Mouse (Mus musculus): Measurements from ENCODE around the gene Tmem156. TPM values are rescaled to one million over a fixed set of nuclear protein-coding genes. Genes with fewer than 3 reads are reported as not detected.
A peak's percentile ranks its signal among the peaks of the same experiment; 100 is the strongest.

The Tmem156 gene
- polyA plus RNA-seq, 1 experiment from 2014 or later = not detected

- ATAC-seq (ENCODE audit: low FRiP score) (peak; percentile 14; the same call in 1 of the 2 replicates), DNase-seq (ENCODE audit: low spot score) (no peak)
- Histone ChIP-seq H3K27me3 (ENCODE audit: control insufficient read depth, insufficient read depth, low read length) (no peaks in the 10 kb centered on the region), H3K4me2 (replicated peaks) (no peak overlapping the region), H3K4me3 (replicated peaks; ENCODE audit: low read length) (no peak overlapping the region), H3K36me3 (replicated peaks; ENCODE audit: control insufficient read depth, insufficient read depth) (no peaks in the 10 kb centered on the region), H3K9me3 (ENCODE audit: control insufficient read depth, low read length) (no peaks in the 10 kb centered on the region), H3K4me1 (replicated peaks; ENCODE audit: control insufficient read depth, insufficient read depth, low read length) (0 out of 2 replicates have a peak, but pooled peaks cover 5% of the 10 kb centered on the region), H3K9ac (no peak overlapping the region), H3K27ac (peak overlapping the region; percentile 49; the same call in 1 of the 2 replicates)
- 63% methylated on average over 11 of the region's 11 CpGs for WGBS
Measured at GRCm38 (mm10) chr5:65069872-65070271, 22.1 kb downstream of the Tmem156 start.

DNA sequence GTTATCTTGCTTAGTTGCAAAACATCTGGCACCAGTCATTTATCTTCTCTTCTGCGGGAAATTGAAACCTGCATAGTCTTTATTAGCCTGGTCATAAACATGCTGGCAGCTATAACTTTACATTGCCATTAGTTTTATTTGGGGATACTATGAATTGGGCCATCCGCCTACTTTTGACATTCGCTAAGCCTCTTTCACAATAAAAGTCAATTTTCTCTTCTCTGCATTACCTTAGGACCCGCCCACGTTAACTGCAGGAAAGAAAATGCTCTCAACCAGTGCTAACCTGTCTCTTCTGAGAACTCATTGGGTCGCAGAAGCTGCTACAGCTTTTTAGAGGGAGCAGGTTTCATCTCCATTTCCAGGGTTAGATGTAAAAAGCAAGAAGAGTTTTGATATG, 23.8 kb downstream of the Tmem156 start:
- 88% methylated on average over 6 of the region's 6 CpGs for WGBS
- no peak for ATAC-seq (ENCODE audit: low FRiP score)

DNA sequence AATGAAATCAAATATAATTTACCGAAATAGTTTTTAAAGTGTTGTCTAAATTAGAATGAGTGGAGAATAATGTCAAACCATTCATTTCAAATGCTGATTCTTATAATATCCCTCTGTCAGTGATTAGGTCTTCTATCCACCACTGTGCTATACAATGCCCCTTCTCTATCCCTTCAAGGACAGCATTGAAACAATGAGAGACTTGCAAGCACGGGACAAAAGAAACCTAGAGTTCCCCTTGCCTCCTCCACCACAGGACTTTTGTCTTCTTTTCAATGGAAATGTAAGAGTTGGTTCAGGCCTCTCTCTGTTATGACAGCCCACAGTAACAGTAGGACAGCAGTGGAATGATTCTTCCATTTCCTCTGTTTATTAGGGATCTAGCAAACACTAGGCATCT, 28.7 kb downstream of the Tmem156 start:
- H3K27me3 ChIP-seq (ENCODE audit: control insufficient read depth, insufficient read depth, low read length) = no peaks in the 10 kb centered on the region
- no peaks in the 10 kb centered on the region for H3K4me1 ChIP-seq (replicated peaks; ENCODE audit: control insufficient read depth, insufficient read depth, low read length)
- no peak overlapping the region for H3K4me3 ChIP-seq (replicated peaks; ENCODE audit: low read length)
- no peaks in the 10 kb centered on the region for H3K9me3 ChIP-seq (ENCODE audit: control insufficient read depth, low read length)
- H3K9ac ChIP-seq = no peak overlapping the region
- 62% methylated on average over 2 of the region's 2 CpGs for WGBS
- DNase-seq (ENCODE audit: low spot score) = no peak
- H3K36me3 ChIP-seq (replicated peaks; ENCODE audit: control insufficient read depth, insufficient read depth) = no peaks in the 10 kb centered on the region
- no peak overlapping the region for H3K4me2 ChIP-seq (replicated peaks)
- H3K27ac ChIP-seq = no peak overlapping the region
- ATAC-seq (ENCODE audit: low FRiP score) = no peak

More for the DNA sequence above, 23.8 kb downstream of the Tmem156 start:
- Histone ChIP-seq H3K4me2 (replicated peaks) (no peak overlapping the region), H3K9me3 (ENCODE audit: control insufficient read depth, low read length) (no peaks in the 10 kb centered on the region), H3K9ac (no peak overlapping the region), H3K27me3 (ENCODE audit: control insufficient read depth, insufficient read depth, low read length) (no peaks in the 10 kb centered on the region), H3K27ac (no peak overlapping the region), H3K36me3 (replicated peaks; ENCODE audit: control insufficient read depth, insufficient read depth) (no peaks in the 10 kb centered on the region), H3K4me3 (replicated peaks; ENCODE audit: low read length) (no peak overlapping the region), H3K4me1 (replicated peaks; ENCODE audit: control insufficient read depth, insufficient read depth, low read length) (0 out of 2 replicates have a peak, but pooled peaks cover 5% of the 10 kb centered on the region)
- no peak for DNase-seq (ENCODE audit: low spot score)

DNA sequence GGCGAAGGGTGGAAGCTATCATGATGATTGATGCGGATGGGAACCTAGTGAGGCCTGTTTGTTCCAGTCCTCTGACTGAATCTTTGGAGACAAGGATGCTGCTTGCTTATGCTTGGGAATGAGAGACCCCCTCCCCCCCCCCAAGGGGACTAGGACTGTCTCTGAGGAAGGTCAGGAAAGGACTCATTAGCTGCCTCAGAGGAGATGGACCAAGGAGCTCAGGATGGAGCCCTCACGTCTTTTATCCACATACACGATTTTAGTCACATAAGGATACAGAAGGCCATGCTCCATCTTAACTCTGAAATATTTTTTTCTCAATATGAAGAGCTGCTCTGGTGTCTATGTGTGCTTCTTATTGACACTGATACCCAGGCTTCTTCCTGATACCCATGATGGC, 29.7 kb downstream of the Tmem156 start:
- Histone ChIP-seq H3K4me3 (replicated peaks; ENCODE audit: low read length) (no peak overlapping the region), H3K4me1 (replicated peaks; ENCODE audit: control insufficient read depth, insufficient read depth, low read length) (no peaks in the 10 kb centered on the region), H3K27ac (no peak overlapping the region), H3K36me3 (replicated peaks; ENCODE audit: control insufficient read depth, insufficient read depth) (no peaks in the 10 kb centered on the region), H3K9me3 (ENCODE audit: control insufficient read depth, low read length) (no peaks in the 10 kb centered on the region), H3K4me2 (replicated peaks) (no peak overlapping the region), H3K27me3 (ENCODE audit: control insufficient read depth, insufficient read depth, low read length) (no peaks in the 10 kb centered on the region), H3K9ac (no peak overlapping the region)
- DNase-seq (ENCODE audit: low spot score) = no peak
- WGBS = 94% methylated on average over 4 of the region's 4 CpGs
- no peak for ATAC-seq (ENCODE audit: low FRiP score)

DNA sequence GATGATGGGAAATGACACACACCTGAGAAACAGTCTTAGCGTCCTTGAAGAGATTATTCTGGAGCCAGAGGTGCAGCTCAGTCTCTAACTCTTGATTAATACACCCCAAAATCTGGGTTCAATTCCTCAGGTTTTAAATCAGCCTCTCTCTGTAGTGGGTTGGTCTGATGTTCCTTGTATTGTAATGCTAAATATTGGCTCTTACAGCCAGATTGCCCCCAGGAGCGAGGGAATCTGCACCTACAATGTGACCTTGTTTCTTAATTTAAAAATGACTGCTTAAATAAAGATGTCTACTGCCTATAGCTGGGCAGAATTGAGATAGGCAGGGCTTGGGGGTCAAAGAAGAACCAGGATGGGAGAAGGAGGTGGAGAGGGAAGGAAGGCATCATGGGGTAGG, 32.1 kb downstream of the Tmem156 start:
- ATAC-seq (ENCODE audit: low FRiP score) = no peak
- no peaks in the 10 kb centered on the region for H3K36me3 ChIP-seq (replicated peaks; ENCODE audit: control insufficient read depth, insufficient read depth)
- H3K4me3 ChIP-seq (replicated peaks; ENCODE audit: low read length) = no peak overlapping the region
- H3K4me2 ChIP-seq (replicated peaks) = no peak overlapping the region
- no peak for DNase-seq (ENCODE audit: low spot score)
- no peaks in the 10 kb centered on the region for H3K27me3 ChIP-seq (ENCODE audit: control insufficient read depth, insufficient read depth, low read length)
- H3K9ac ChIP-seq = no peak overlapping the region
- H3K27ac ChIP-seq = no peak overlapping the region
- WGBS = 56% methylated on average over 2 of the region's 2 CpGs
- no peaks in the 10 kb centered on the region for H3K9me3 ChIP-seq (ENCODE audit: control insufficient read depth, low read length)
- no peaks in the 10 kb centered on the region for H3K4me1 ChIP-seq (replicated peaks; ENCODE audit: control insufficient read depth, insufficient read depth, low read length)

DNA sequence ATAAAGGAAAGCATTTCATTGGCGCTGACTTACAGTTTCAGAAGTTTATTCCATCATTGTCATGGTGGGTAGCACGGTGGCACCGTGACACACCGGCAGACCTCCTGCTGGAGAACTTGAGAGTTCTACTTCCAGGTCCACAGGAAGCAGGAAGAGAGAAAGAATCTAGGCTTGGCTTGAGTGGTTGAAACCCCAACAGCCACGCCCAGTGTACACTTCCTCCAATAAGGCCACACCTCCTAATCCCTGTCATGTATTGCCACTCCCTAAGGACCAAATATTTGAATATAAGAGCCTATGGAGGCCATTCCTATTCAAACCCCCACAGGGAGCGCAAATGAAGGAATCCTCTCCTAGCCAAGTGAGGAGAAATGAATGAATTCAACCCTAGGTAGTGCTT, 34.3 kb downstream of the Tmem156 start:
- H3K9ac ChIP-seq = no peak overlapping the region
- WGBS = 95% methylated on average over 6 of the region's 6 CpGs
- no peaks in the 10 kb centered on the region for H3K27me3 ChIP-seq (ENCODE audit: control insufficient read depth, insufficient read depth, low read length)
- H3K4me1 ChIP-seq (replicated peaks; ENCODE audit: control insufficient read depth, insufficient read depth, low read length) = peaks cover 4% of the 10 kb centered on the region; the same call in 1 of the 2 replicates
- no peak overlapping the region for H3K4me3 ChIP-seq (replicated peaks; ENCODE audit: low read length)
- no peak overlapping the region for H3K27ac ChIP-seq
- DNase-seq (ENCODE audit: low spot score) = no peak
- H3K9me3 ChIP-seq (ENCODE audit: control insufficient read depth, low read length) = no peaks in the 10 kb centered on the region
- no peak overlapping the region for H3K4me2 ChIP-seq (replicated peaks)
- H3K36me3 ChIP-seq (replicated peaks; ENCODE audit: control insufficient read depth, insufficient read depth) = no peaks in the 10 kb centered on the region
- no peak for ATAC-seq (ENCODE audit: low FRiP score)

- WGBS = 60% methylated on average over 3 of the region's 3 CpGs
- ATAC-seq (ENCODE audit: low FRiP score) = no peak
- H3K27ac ChIP-seq = 0 out of 2 replicates have a peak overlapping the region, but pooled peaks have one; percentile 56
Measured at GRCm38 (mm10) chr5:65051513-65051912, 40.4 kb downstream of the Tmem156 start.

DNA sequence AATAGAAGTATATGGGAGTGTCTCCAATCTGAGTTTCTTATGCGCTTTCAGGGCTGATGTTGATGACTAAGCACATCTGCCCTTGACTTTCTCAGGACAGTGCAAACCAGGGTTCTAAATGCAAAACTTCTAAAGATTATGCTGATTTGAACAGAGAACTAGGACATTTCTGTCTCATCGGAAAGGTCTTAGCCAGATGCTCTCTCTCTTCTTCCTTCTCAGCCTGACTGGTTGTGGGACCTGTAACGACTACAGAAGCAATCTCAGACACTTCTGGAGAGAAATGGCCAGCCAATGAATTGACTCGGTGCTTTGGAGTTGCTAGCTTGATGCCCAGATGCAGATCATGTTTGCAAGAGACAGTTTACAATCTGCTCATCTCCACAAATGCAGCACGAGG, 42.1 kb downstream of the Tmem156 start:
- Histone ChIP-seq H3K9me3 (ENCODE audit: control insufficient read depth, low read length) (no peaks in the 10 kb centered on the region), H3K9ac (no peak overlapping the region), H3K27ac (0 out of 2 replicates have a peak overlapping the region, but pooled peaks have one; percentile 14), H3K36me3 (replicated peaks; ENCODE audit: control insufficient read depth, insufficient read depth) (no peaks in the 10 kb centered on the region), H3K4me3 (replicated peaks; ENCODE audit: low read length) (no peak overlapping the region), H3K4me1 (replicated peaks; ENCODE audit: control insufficient read depth, insufficient read depth, low read length) (peaks cover 16% of the 10 kb centered on the region), H3K4me2 (replicated peaks) (no peak overlapping the region), H3K27me3 (ENCODE audit: control insufficient read depth, insufficient read depth, low read length) (no peaks in the 10 kb centered on the region)
- no peak for DNase-seq (ENCODE audit: low spot score)
- no peak for ATAC-seq (ENCODE audit: low FRiP score)
- WGBS = 64% methylated on average over 5 of the region's 5 CpGs

More at GRCm38 (mm10) chr5:65051513-65051912, 40.4 kb downstream of the Tmem156 start:
- no peaks in the 10 kb centered on the region for H3K27me3 ChIP-seq (ENCODE audit: control insufficient read depth, insufficient read depth, low read length)
- H3K36me3 ChIP-seq (replicated peaks; ENCODE audit: control insufficient read depth, insufficient read depth) = no peaks in the 10 kb centered on the region
- no peak overlapping the region for H3K9ac ChIP-seq
- H3K4me2 ChIP-seq (replicated peaks) = no peak overlapping the region
- H3K9me3 ChIP-seq (ENCODE audit: control insufficient read depth, low read length) = no peaks in the 10 kb centered on the region
- H3K4me1 ChIP-seq (replicated peaks; ENCODE audit: control insufficient read depth, insufficient read depth, low read length) = peaks cover 11% of the 10 kb centered on the region
- DNase-seq (ENCODE audit: low spot score) = no peak
- H3K4me3 ChIP-seq (replicated peaks; ENCODE audit: low read length) = no peak overlapping the region

DNA sequence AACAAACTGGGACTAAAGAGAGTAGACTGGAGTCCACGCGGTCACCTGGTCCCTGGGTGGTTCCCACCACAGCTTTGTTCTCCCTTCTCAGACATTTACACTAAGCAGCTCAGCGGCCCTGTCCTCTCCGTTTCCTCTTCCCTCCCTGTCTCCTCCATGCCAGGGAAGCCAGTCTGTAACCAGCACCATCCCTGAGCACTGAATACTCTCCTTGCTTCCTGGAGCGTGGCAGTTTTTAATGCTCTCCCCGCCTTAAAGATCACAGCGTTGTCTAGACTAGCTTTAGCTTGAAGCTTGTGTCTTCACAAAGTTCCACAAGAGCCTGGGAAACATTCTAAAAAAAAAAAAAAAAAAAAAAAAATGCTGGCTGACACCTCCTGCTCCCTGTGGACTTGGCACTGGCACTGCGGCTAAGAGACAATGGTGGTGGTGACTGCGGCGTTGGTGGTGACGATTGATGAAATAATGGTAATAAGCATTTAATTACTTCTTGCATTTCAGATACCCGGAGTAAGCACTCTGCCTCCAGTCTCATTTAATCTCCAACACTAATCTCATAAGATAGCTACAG, 44.6 kb downstream of the Tmem156 start:
- no peaks in the 10 kb centered on the region for H3K9me3 ChIP-seq (ENCODE audit: control insufficient read depth, low read length)
- 46% methylated on average over 12 of the region's 12 CpGs for WGBS
- no peak overlapping the region for H3K9ac ChIP-seq
- ATAC-seq (ENCODE audit: low FRiP score) = no peak
- H3K27me3 ChIP-seq (ENCODE audit: control insufficient read depth, insufficient read depth, low read length) = no peaks in the 10 kb centered on the region
- H3K27ac ChIP-seq = no peak overlapping the region
- H3K36me3 ChIP-seq (replicated peaks; ENCODE audit: control insufficient read depth, insufficient read depth) = no peaks in the 10 kb centered on the region
- H3K4me1 ChIP-seq (replicated peaks; ENCODE audit: control insufficient read depth, insufficient read depth, low read length) = peaks cover 10% of the 10 kb centered on the region
- H3K4me2 ChIP-seq (replicated peaks) = no peak overlapping the region
- no peak for DNase-seq (ENCODE audit: low spot score)
- H3K4me3 ChIP-seq (replicated peaks; ENCODE audit: low read length) = no peak overlapping the region
